26 mouse cellular contexts compared by ENCODE assay signal in the genomic region with DNA sequence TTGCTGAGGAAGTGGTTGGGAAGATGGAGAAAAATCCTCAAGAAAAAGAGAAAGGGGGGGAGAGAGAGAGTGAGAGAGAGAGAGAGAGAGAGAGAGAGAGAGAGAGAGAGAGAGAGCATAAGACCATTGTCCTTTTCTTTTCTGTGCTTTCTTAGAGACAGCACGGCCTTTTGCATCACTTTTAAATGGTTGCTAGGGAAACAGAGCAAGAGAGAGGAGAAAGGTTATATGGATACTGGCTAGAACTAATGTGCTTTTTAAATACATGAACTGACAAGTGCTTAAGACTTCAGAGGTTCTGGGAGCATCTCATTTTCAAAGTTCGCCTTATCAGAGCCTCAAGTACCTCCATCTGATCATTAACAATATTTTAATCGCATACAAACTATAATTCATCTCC.
"Had no signal": no experiment of that assay in that cellular context is flagged by ENCODE, and none has a peak within 500 bp of the region (broad histone marks: within the 10 kb centered on the region; RNA-seq: fewer than 3 reads in every experiment).

No protein-coding gene starts in this region.

- H3K27me3 ChIP-seq: heart, embryonic 13.5 days; heart, embryonic 15.5 days; hindbrain, embryonic 12.5 days; intestine, embryonic 15.5 days; limb, embryonic 13.5 days; limb, embryonic 15.5 days; liver, embryonic 12.5 days had no signal

- H3K27ac ChIP-seq: gastrocnemius, adult 2 months; heart, adult 2 months; heart, embryonic 13.5 days; heart, embryonic 15.5 days; hindbrain, embryonic 10.5 days; hindbrain, embryonic 12.5 days; hindbrain, embryonic 14.5 days; intestine, embryonic 15.5 days; limb, embryonic 13.5 days; limb, embryonic 15.5 days; liver, embryonic 12.5 days had no signal

- ATAC-seq: hindbrain, embryonic 16.5 days; inflammation-experienced regulatory T-cells, adult 6 months; intestine, embryonic 15.5 days; intestine, postnatal 0 days; liver, embryonic 12.5 days had no signal

- H3K4me3 ChIP-seq: gastrocnemius, adult 2 months; heart, adult 2 months; heart, embryonic 13.5 days; heart, embryonic 15.5 days; hindbrain, embryonic 10.5 days; hindbrain, embryonic 12.5 days; intestine, embryonic 15.5 days; limb, embryonic 13.5 days; limb, embryonic 15.5 days; liver, embryonic 12.5 days had no signal

- H3K4me2 ChIP-seq: heart, embryonic 11.5 days; heart, embryonic 13.5 days; heart, embryonic 15.5 days; hindbrain, embryonic 12.5 days; hindbrain, embryonic 14.5 days; intestine, embryonic 15.5 days; limb, embryonic 13.5 days; limb, embryonic 15.5 days; liver, embryonic 12.5 days had no signal

- H3K9me3 ChIP-seq: heart, embryonic 13.5 days; heart, embryonic 15.5 days; hindbrain, embryonic 10.5 days; hindbrain, embryonic 12.5 days; intestine, embryonic 15.5 days; limb, embryonic 13.5 days; limb, embryonic 15.5 days; liver, embryonic 12.5 days had no signal

- H3K36me3 ChIP-seq: heart, embryonic 13.5 days; heart, embryonic 15.5 days; hindbrain, embryonic 10.5 days; hindbrain, embryonic 12.5 days; intestine, embryonic 15.5 days; limb, embryonic 13.5 days; limb, embryonic 15.5 days; liver, embryonic 12.5 days had no signal

- H3K9ac ChIP-seq: heart, embryonic 13.5 days; heart, embryonic 15.5 days; hindbrain, embryonic 12.5 days; hindbrain, embryonic 14.5 days; intestine, embryonic 15.5 days; limb, embryonic 13.5 days; limb, embryonic 15.5 days; liver, embryonic 12.5 days had no signal

- DNase-seq: gastrocnemius, adult 2 months; gastrocnemius, postnatal 10 days; gastrocnemius, postnatal 25 days; heart, adult 2 months; heart, postnatal 14 days; heart, postnatal 4 days; kidney, adult 18-20 months; kidney, adult 8-10 months; kidney, postnatal 10 days; kidney, postnatal 36 days; layer of hippocampus, adult 9-11 months; layer of hippocampus, postnatal 36 days; left cerebral cortex, postnatal 4 days had no signal

- H3K4me1 ChIP-seq: heart, embryonic 13.5 days; heart, embryonic 15.5 days; hindbrain, embryonic 12.5 days; intestine, embryonic 15.5 days; limb, embryonic 13.5 days; limb, embryonic 15.5 days; liver, embryonic 12.5 days had no signal
